Mouse (Mus musculus) forebrain, embryonic 13.5 days (tissue): Measurements from ENCODE around the gene Zfp983. TPM values are rescaled to one million over a fixed set of nuclear protein-coding genes. Genes with fewer than 3 reads are reported as not detected.
"Not testable (repeated sequence)": the region's sequence is repeated elsewhere in the genome, so short reads cannot be mapped to it uniquely, and the experiment has no call there.

ENCODE experiments used
- ATAC-seq: fragments of 200-750 bp; cut with Nextera tagmentation; 2 replicates; pipeline ENCODE4 v1.8.0; 2017
- H3K27ac ChIP-seq: fragments of 300-500 bp; sonication (generic); 2 replicates; pipeline ENCODE4 v1.5.1; 2015; ENCODE audit warnings: inconsistent platforms, mild to moderate bottlenecking, moderate library complexity
- H3K27me3 ChIP-seq: fragments of 300-500 bp; sonication (generic); 2 replicates; pipeline ENCODE4 v1.6.1; 2015; ENCODE audit warnings: mild to moderate bottlenecking, inconsistent platforms
- H3K36me3 ChIP-seq: fragments of 300-500 bp; sonication (generic); 2 replicates; pipeline ENCODE4 v1.6.1; 2015; ENCODE audit warnings: mild to moderate bottlenecking, inconsistent platforms; ENCODE audit not compliant: poor library complexity, severe bottlenecking
- H3K4me1 ChIP-seq: fragments of 300-500 bp; sonication (generic); 2 replicates; pipeline ENCODE4 v1.6.1; 2015; ENCODE audit warnings: inconsistent platforms
- H3K4me2 ChIP-seq: fragments of 300-500 bp; sonication (generic); 2 replicates; pipeline ENCODE4 v1.6.1; 2015; ENCODE audit warnings: inconsistent platforms, mild to moderate bottlenecking, moderate library complexity
- H3K4me3 ChIP-seq: fragments of 300-500 bp; sonication (generic); 2 replicates; pipeline ENCODE4 v1.5.1; 2015; ENCODE audit warnings: mild to moderate bottlenecking, inconsistent platforms
- H3K9ac ChIP-seq: fragments of 300-500 bp; sonication (generic); 2 replicates; pipeline ENCODE4 v1.6.1; 2015; ENCODE audit warnings: mild to moderate bottlenecking, inconsistent platforms
- H3K9me3 ChIP-seq: fragments of 300-500 bp; sonication (generic); replicated peaks from 2 replicates; pipeline ENCODE4 v1.6.1; 2016; ENCODE audit warnings: inconsistent platforms
- WGBS: fragments of 180-500 bp; shearing (Covaris S2); methylation state at CpG from one replicate; pipeline ENCODE4 v1.1.7; 2015; 5-methylcytosine and 5-hydroxymethylcytosine counted together
- polyA plus RNA-seq: library from polyadenylated mRNA; unstranded; fragments of >200 nt; fragmentation: Nextera tagmentation; extraction: Ambion mirVana; gene quantifications from 2 replicates; pipeline ENCODE4 v1.2.1, GENCODE M21; 2015

The Zfp983 gene
- 9.6 and 9.9 TPM in 2 replicates for polyA plus RNA-seq

- H3K4me1 ChIP-seq, H3K36me3 ChIP-seq, H3K9me3 ChIP-seq, H3K27me3 ChIP-seq: not testable (repeated sequence)
- peak within 1 kb of the TSS; percentile 61 for H3K27ac ChIP-seq
- peak within 1 kb of the TSS; percentile 55 for H3K9ac ChIP-seq
- ATAC-seq: peak; percentile 99
- H3K4me2 ChIP-seq: peak within 1 kb of the TSS; percentile 55
- under 1% methylated on average over 17 of the region's 17 CpGs for WGBS
- peak within 1 kb of the TSS; percentile 46 for H3K4me3 ChIP-seq
These were observed at the start of gene Zfp983 for GRCm38 (mm10) chr17:21650364-21650907. Zfp983 (plus strand) TSS chr17:21650624.

- Histone ChIP-seq H3K9ac (no peak overlapping the region), H3K9me3 (no peaks in the 10 kb centered on the region), H3K4me3 (no peak overlapping the region), H3K4me2 (no peak overlapping the region), H3K36me3 (no peaks in the 10 kb centered on the region), H3K4me1 (no peaks in the 10 kb centered on the region), H3K27me3 (no peaks in the 10 kb centered on the region), H3K27ac (no peak overlapping the region)
- 84% methylated on average over 3 of the region's 3 CpGs for WGBS
- ATAC-seq: no peak
These were observed 34.1 kb upstream of the Zfp983 start for GRCm38 (mm10) chr17:21616356-21616755.

GRCm38 (mm10) chr17:21617352-21617751 lies 33.1 kb upstream of the Zfp983 start:
- ATAC-seq: no peak
- Histone ChIP-seq H3K9ac (no peak overlapping the region), H3K4me2 (no peak overlapping the region), H3K4me1 (no peaks in the 10 kb centered on the region), H3K4me3 (no peak overlapping the region), H3K27me3 (no peaks in the 10 kb centered on the region), H3K27ac (no peak overlapping the region), H3K36me3 (no peaks in the 10 kb centered on the region), H3K9me3 (no peaks in the 10 kb centered on the region)
- WGBS: 14% methylated on average over 9 of the region's 9 CpGs

- 0% methylated on average over 1 of the region's 3 CpGs for WGBS
- Histone ChIP-seq H3K27ac (no peak overlapping the region), H3K4me1 (no peaks in the 10 kb centered on the region), H3K9ac (no peak overlapping the region), H3K4me3 (no peak overlapping the region), H3K36me3 (no peaks in the 10 kb centered on the region), H3K9me3 (no peaks in the 10 kb centered on the region), H3K4me2 (no peak overlapping the region), H3K27me3 (no peaks in the 10 kb centered on the region)
- no peak for ATAC-seq
These were observed 26.8 kb upstream of the Zfp983 start for GRCm38 (mm10) chr17:21623647-21624046.

GRCm38 (mm10) chr17:21635758-21636157 lies 14.7 kb upstream of the Zfp983 start:
- H3K27ac ChIP-seq, H3K27me3 ChIP-seq, H3K36me3 ChIP-seq, ATAC-seq, H3K4me2 ChIP-seq, H3K4me1 ChIP-seq, H3K4me3 ChIP-seq, H3K9ac ChIP-seq: not testable (repeated sequence)
- 75% methylated on average over 4 of the region's 4 CpGs for WGBS
- H3K9me3 ChIP-seq: peaks cover 14% of the 10 kb centered on the region

- Histone ChIP-seq H3K4me3 (no peak overlapping the region), H3K36me3 (no peaks in the 10 kb centered on the region), H3K27ac (no peak overlapping the region), H3K4me2 (no peak overlapping the region), H3K27me3 (no peaks in the 10 kb centered on the region), H3K9ac (no peak overlapping the region), H3K4me1 (0 out of 2 replicates have a peak, but pooled peaks cover 3% of the 10 kb centered on the region), H3K9me3 (no peaks in the 10 kb centered on the region)
- ATAC-seq: no peak
- WGBS: 75% methylated on average over 3 of the region's 3 CpGs
These were observed 1.6 kb upstream of the Zfp983 start for GRCm38 (mm10) chr17:21648791-21649190.

- ATAC-seq: peak; percentile 41; the same call in 1 of the 2 replicates
- Histone ChIP-seq H3K27ac (peak overlapping the region; percentile 61), H3K9ac (peak overlapping the region; percentile 55; the same call in 1 of the 2 replicates), H3K4me1 (0 out of 2 replicates have a peak, but pooled peaks cover 3% of the 10 kb centered on the region), H3K27me3 (no peaks in the 10 kb centered on the region), H3K4me3 (peak overlapping the region; percentile 46), H3K9me3 (no peaks in the 10 kb centered on the region), H3K4me2 (peak overlapping the region; percentile 55), H3K36me3 (no peaks in the 10 kb centered on the region)
- 26% methylated on average over 2 of the region's 2 CpGs for WGBS
These were observed 488 bp upstream of the Zfp983 start for GRCm38 (mm10) chr17:21649936-21650335.

- not testable (repeated sequence) for H3K27ac ChIP-seq, H3K4me2 ChIP-seq, H3K9me3 ChIP-seq, H3K27me3 ChIP-seq, H3K4me1 ChIP-seq, H3K9ac ChIP-seq, H3K36me3 ChIP-seq, H3K4me3 ChIP-seq, ATAC-seq
- 45% methylated on average over 1 of the region's 1 CpGs for WGBS
These were observed 28.4 kb downstream of the Zfp983 start for GRCm38 (mm10) chr17:21678826-21679225.

GRCm38 (mm10) chr17:21679273-21680018 lies 29.0 kb downstream of the Zfp983 start:
- no peaks in the 10 kb centered on the region for H3K9me3 ChIP-seq
- no peaks in the 10 kb centered on the region for H3K27me3 ChIP-seq
- peak overlapping the region; percentile 59 for H3K4me2 ChIP-seq
- H3K9ac ChIP-seq: peak overlapping the region; percentile 43
- peaks cover under 1% of the 10 kb centered on the region for H3K36me3 ChIP-seq
- peak; percentile 99 for ATAC-seq
- WGBS: 3% methylated on average over 9 of the region's 9 CpGs
- peak overlapping the region; percentile 69 for H3K27ac ChIP-seq
- H3K4me1 ChIP-seq: peaks cover 4% of the 10 kb centered on the region; the same call in 1 of the 2 replicates
- peak overlapping the region; percentile 49 for H3K4me3 ChIP-seq

GRCm38 (mm10) chr17:21680019-21680376 lies 29.6 kb downstream of the Zfp983 start:
- H3K36me3 ChIP-seq, H3K4me1 ChIP-seq, H3K27me3 ChIP-seq, H3K27ac ChIP-seq, H3K9me3 ChIP-seq: not testable (repeated sequence)
- peak overlapping the region; percentile 49 for H3K4me3 ChIP-seq
- peak overlapping the region; percentile 43 for H3K9ac ChIP-seq
- peak overlapping the region; percentile 59 for H3K4me2 ChIP-seq
- ATAC-seq: peak; percentile 92
- 0% methylated on average over 10 of the region's 10 CpGs for WGBS

GRCm38 (mm10) chr17:21691560-21691959 lies 41.1 kb downstream of the Zfp983 start, which contains the start of gene Gm10226:
Gm10226 (plus strand) TSS chr17:21691860.
- H3K4me2 ChIP-seq: no peak within 1 kb of the TSS
- H3K27me3 ChIP-seq: no peaks in the 10 kb centered on the region
- H3K36me3 ChIP-seq: peaks cover 42% of the 10 kb centered on the region
- no peaks in the 10 kb centered on the region for H3K9me3 ChIP-seq
- no peak within 1 kb of the TSS for H3K4me3 ChIP-seq
- 89% methylated on average over 3 of the region's 3 CpGs for WGBS
- ATAC-seq: no peak
- no peak within 1 kb of the TSS for H3K9ac ChIP-seq
- H3K27ac ChIP-seq: no peak within 1 kb of the TSS
- no peaks in the 10 kb centered on the region for H3K4me1 ChIP-seq

- H3K27ac ChIP-seq: no peak overlapping the region
- H3K9me3 ChIP-seq: no peaks in the 10 kb centered on the region
- ATAC-seq: no peak
- no peak overlapping the region for H3K9ac ChIP-seq
- 87% methylated on average over 3 of the region's 3 CpGs for WGBS
- H3K4me2 ChIP-seq: no peak overlapping the region
- H3K36me3 ChIP-seq: peaks cover 37% of the 10 kb centered on the region
- no peaks in the 10 kb centered on the region for H3K27me3 ChIP-seq
- H3K4me3 ChIP-seq: no peak overlapping the region
- H3K4me1 ChIP-seq: no peaks in the 10 kb centered on the region
These were observed 42.9 kb downstream of the Zfp983 start for GRCm38 (mm10) chr17:21693342-21693741.
